Mouse (Mus musculus): Measurements from ENCODE around the gene Clstn2. TPM values are rescaled to one million over a fixed set of nuclear protein-coding genes. Genes with fewer than 3 reads are reported as not detected.

The Clstn2 gene
- total and polyA plus RNA-seq, 3 experiments, result not detected

- no peak for DNase-seq (ENCODE audit: low read depth, low spot score)
- H3K27me3 ChIP-seq (ENCODE audit: control insufficient read depth in 1 of 2, insufficient read depth in 2 of 2, low read length in 2 of 2), result no peaks in the 10 kb centered on the region
- H3K4me1 ChIP-seq (ENCODE audit: control insufficient read depth in 1 of 2, insufficient read depth in 2 of 2, low read length in 2 of 2), result no peaks in the 10 kb centered on the region
- no peaks in the 10 kb centered on the region for H3K36me3 ChIP-seq (ENCODE audit: control insufficient read depth in 1 of 2, insufficient read depth in 2 of 2, low read length in 2 of 2)
- H3K9me3 ChIP-seq (replicated peaks; ENCODE audit: insufficient read depth, low read length), result no peaks in the 10 kb centered on the region
- H3K9ac ChIP-seq (ENCODE audit: control insufficient read depth, low read depth, low read length, poor library complexity, severe bottlenecking), result no peak overlapping the region
- H3K79me2 ChIP-seq (ENCODE audit: control insufficient read depth, insufficient read depth, low read length, poor library complexity), result no peaks in the 10 kb centered on the region
- no peak overlapping the region for H3K27ac ChIP-seq (ENCODE audit: control insufficient read depth, low read depth, low read length)
- H3K4me3 ChIP-seq (ENCODE audit: control insufficient read depth in 1 of 2, insufficient read depth in 1 of 2, low read depth in 2 of 2, low read length in 2 of 2), result no peak overlapping the region
- no peak for TF ChIP-seq POLR2AphosphoS5 (IDR thresholded peaks at IDR 0.05; ENCODE audit: borderline replicate concordance, low read depth, low read length)
- TF ChIP-seq SMC3 (IDR thresholded peaks at IDR 0.05; ENCODE audit: low read depth, low read length), result no peak
- no peak for TF ChIP-seq NELFE (IDR thresholded peaks at IDR 0.05; ENCODE audit: low read depth, low read length)
- TF ChIP-seq JUND (IDR thresholded peaks at IDR 0.05; ENCODE audit: low read depth, low read length), result no peak
- no peak for TF ChIP-seq BHLHE40 (IDR thresholded peaks at IDR 0.05; ENCODE audit: borderline replicate concordance, low read depth, low read length)
- TF ChIP-seq RAD21 (IDR thresholded peaks at IDR 0.05; ENCODE audit: low read depth, low read length), result no peak
- no peak for TF ChIP-seq MEF2A (IDR thresholded peaks at IDR 0.05; ENCODE audit: extremely low read depth, insufficient replicate concordance, low read depth, low read length, poor library complexity, severe bottlenecking)
- TF ChIP-seq TBP (IDR thresholded peaks at IDR 0.05; ENCODE audit: low read depth, low read length), result no peak
- TF ChIP-seq CTCF (IDR thresholded peaks at IDR 0.05 in 2 of 3, conservative IDR thresholded peaks at IDR 0.05 in 1 of 3; ENCODE audit: control insufficient read depth in 1 of 3, insufficient read depth in 1 of 3, low read depth in 2 of 3, low read length in 3 of 3, poor library complexity in 1 of 3, severe bottlenecking in 1 of 3), result no peak
- TF ChIP-seq MYB (IDR thresholded peaks at IDR 0.05; ENCODE audit: low read depth, low read length), result no peak
- no peak for TF ChIP-seq POLR2AphosphoS2 (IDR thresholded peaks at IDR 0.05; ENCODE audit: low read length)
- TF ChIP-seq ETS1 (IDR thresholded peaks at IDR 0.05; ENCODE audit: low read depth, low read length), result no peak
- TF ChIP-seq ZKSCAN1 (IDR thresholded peaks at IDR 0.05; ENCODE audit: low read depth, low read length), result no peak
- no peak for TF ChIP-seq MXI1 (IDR thresholded peaks at IDR 0.05; ENCODE audit: low read depth, low read length)
- no peak for TF ChIP-seq USF1 (IDR thresholded peaks at IDR 0.05; ENCODE audit: low read depth, low read length)
- TF ChIP-seq ZMIZ1 (IDR thresholded peaks at IDR 0.05; ENCODE audit: low read depth, low read length), result no peak
- TF ChIP-seq MAX (IDR thresholded peaks at IDR 0.05; ENCODE audit: low read length), result no peak
Measured at GRCm38 (mm10) chr9:97602476-97602875, 430.5 kb downstream of the Clstn2 start.

GRCm38 (mm10) chr9:97599006-97599405, 434.0 kb downstream of the Clstn2 start:
- TF ChIP-seq HCFC1 (IDR thresholded peaks at IDR 0.05; ENCODE audit: low read depth, low read length), result no peak
- no peak for TF ChIP-seq ZMIZ1 (IDR thresholded peaks at IDR 0.05; ENCODE audit: low read depth, low read length)
- TF ChIP-seq ETS1 (IDR thresholded peaks at IDR 0.05; ENCODE audit: low read depth, low read length), result no peak
- no peak for TF ChIP-seq BHLHE40 (IDR thresholded peaks at IDR 0.05; ENCODE audit: borderline replicate concordance, low read depth, low read length)
- TF ChIP-seq MYC (IDR thresholded peaks at IDR 0.05; ENCODE audit: low read depth, low read length), result no peak
- TF ChIP-seq E2F4 (IDR thresholded peaks at IDR 0.05; ENCODE audit: borderline replicate concordance, low read depth, low read length), result no peak
- no peak for TF ChIP-seq MAX (IDR thresholded peaks at IDR 0.05; ENCODE audit: low read length)
- no peak for TF ChIP-seq JUND (IDR thresholded peaks at IDR 0.05; ENCODE audit: low read depth, low read length)
- TF ChIP-seq MAFK (IDR thresholded peaks at IDR 0.05; ENCODE audit: borderline replicate concordance, low read depth, low read length), result no peak
- TF ChIP-seq ZKSCAN1 (IDR thresholded peaks at IDR 0.05; ENCODE audit: low read depth, low read length), result no peak
- TF ChIP-seq RCOR1 (IDR thresholded peaks at IDR 0.05; ENCODE audit: low read depth, low read length), result no peak
- TF ChIP-seq USF2 (IDR thresholded peaks at IDR 0.05; ENCODE audit: borderline replicate concordance in 1 of 2, insufficient read depth in 1 of 2, low read depth in 1 of 2, low read length in 2 of 2), result no peak
- TF ChIP-seq CTCF (IDR thresholded peaks at IDR 0.05 in 2 of 3, conservative IDR thresholded peaks at IDR 0.05 in 1 of 3; ENCODE audit: control insufficient read depth in 1 of 3, insufficient read depth in 1 of 3, low read depth in 2 of 3, low read length in 3 of 3, poor library complexity in 1 of 3, severe bottlenecking in 1 of 3), result no peak
- Histone ChIP-seq H3K79me2 (ENCODE audit: control insufficient read depth, insufficient read depth, low read length, poor library complexity) (no peaks in the 10 kb centered on the region), H3K4me3 (ENCODE audit: control insufficient read depth in 1 of 2, insufficient read depth in 1 of 2, low read depth in 2 of 2, low read length in 2 of 2) (no peak overlapping the region), H3K9me3 (replicated peaks; ENCODE audit: insufficient read depth, low read length) (no peaks in the 10 kb centered on the region), H3K9ac (ENCODE audit: control insufficient read depth, low read depth, low read length, poor library complexity, severe bottlenecking) (no peak overlapping the region), H3K27me3 (ENCODE audit: control insufficient read depth in 1 of 2, insufficient read depth in 2 of 2, low read length in 2 of 2) (no peaks in the 10 kb centered on the region), H3K36me3 (ENCODE audit: control insufficient read depth in 1 of 2, insufficient read depth in 2 of 2, low read length in 2 of 2) (no peaks in the 10 kb centered on the region), H3K27ac (ENCODE audit: control insufficient read depth, low read depth, low read length) (no peak overlapping the region), H3K4me1 (ENCODE audit: control insufficient read depth in 1 of 2, insufficient read depth in 2 of 2, low read length in 2 of 2) (no peaks in the 10 kb centered on the region)
- no peak for DNase-seq (ENCODE audit: low read depth, low spot score)
